Comparison of ENCODE assay signal across 14 mouse cellular contexts in the genomic region with DNA sequence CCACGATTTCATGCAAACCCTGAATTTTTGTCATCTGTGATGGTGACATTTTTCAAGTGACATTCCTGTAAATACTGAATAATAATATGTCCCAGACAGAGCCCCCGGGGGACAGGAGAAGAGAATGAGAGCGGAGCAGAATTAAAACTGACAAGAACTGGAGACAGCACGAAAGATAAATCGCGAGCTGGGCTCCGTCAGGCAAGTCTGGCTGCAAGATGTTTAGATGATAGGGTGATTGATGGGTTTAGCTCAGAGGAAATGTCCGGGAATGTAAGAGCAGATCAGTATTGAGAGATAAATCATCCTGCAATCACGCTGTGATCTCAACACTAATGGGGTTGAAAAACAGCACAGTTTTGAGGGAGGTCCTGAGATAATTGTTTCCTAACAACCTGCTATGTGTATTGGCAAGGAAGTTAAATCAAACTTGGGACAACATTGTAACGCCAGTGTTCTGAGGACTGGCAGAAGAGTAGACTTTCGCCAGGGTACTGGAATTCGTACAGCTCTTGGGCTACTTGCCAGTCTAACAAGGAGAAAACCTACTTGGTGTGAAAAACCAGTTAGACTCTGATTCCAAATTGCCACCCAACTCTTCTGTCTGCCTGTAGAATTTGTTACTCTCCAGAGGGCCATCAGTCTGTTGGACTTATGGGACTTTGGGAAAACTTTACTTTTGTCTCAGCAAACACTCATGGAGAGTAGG.
DNase-seq lines count a peak whose midpoint lies in the region; ATAC-seq and TF ChIP-seq lines count a peak whose summit lies in the region.
"Had no signal": no experiment of that assay in that cellular context is flagged by ENCODE, and none has a peak within 500 bp of the region (broad histone marks: within the 10 kb centered on the region; RNA-seq: fewer than 3 reads in every experiment).

No protein-coding gene starts in this region.

- WGBS in liver, adult 2 months = 56% methylated on average over 12 of the region's 12 CpGs
- WGBS in hindbrain, embryonic 15.5 days = 42% methylated on average over 12 of the region's 12 CpGs
- 45% methylated on average over 12 of the region's 12 CpGs for WGBS in neural tube, embryonic 11.5 days
- WGBS in forebrain, embryonic 11.5 days = 88% methylated on average over 12 of the region's 12 CpGs

- no peak overlapping the region for H3K27ac ChIP-seq in liver, adult 2 months (replicated peaks; ENCODE audit: insufficient read depth, low read depth, low read length)
- H3K27ac ChIP-seq in hindbrain, embryonic 15.5 days (replicated peaks) = no peak overlapping the region
- H3K27ac ChIP-seq in neural tube, embryonic 11.5 days (ENCODE audit: low read depth, low read length) = no peak overlapping the region
- H3K27ac ChIP-seq in forebrain, embryonic 11.5 days (ENCODE audit: low read depth, low read length) = no peak overlapping the region
- H3K27ac ChIP-seq: gastrocnemius, adult 2 months; left cerebral cortex, adult 2 months; liver, embryonic 15.5 days had no signal

- no peak overlapping the region for H3K4me2 ChIP-seq in hindbrain, embryonic 15.5 days
- no peak overlapping the region for H3K4me2 ChIP-seq in neural tube, embryonic 11.5 days (ENCODE audit: low read depth)
- no peak overlapping the region for H3K4me2 ChIP-seq in forebrain, embryonic 11.5 days (ENCODE audit: low read depth, low read length, severe bottlenecking)
- H3K4me2 ChIP-seq: liver, embryonic 15.5 days had no signal

- no peaks in the 10 kb centered on the region for H3K9me3 ChIP-seq in hindbrain, embryonic 15.5 days
- no peaks in the 10 kb centered on the region for H3K9me3 ChIP-seq in neural tube, embryonic 11.5 days (ENCODE audit: control insufficient read depth, low read length)
- no peaks in the 10 kb centered on the region for H3K9me3 ChIP-seq in forebrain, embryonic 11.5 days (ENCODE audit: control insufficient read depth, low read length)
- H3K9me3 ChIP-seq: liver, embryonic 15.5 days; megakaryocyte, embryonic 14.5 days had no signal

- no peaks in the 10 kb centered on the region for H3K4me1 ChIP-seq in liver, adult 2 months (ENCODE audit: control insufficient read depth, insufficient read depth, low read length)
- no peaks in the 10 kb centered on the region for H3K4me1 ChIP-seq in hindbrain, embryonic 15.5 days (replicated peaks)
- H3K4me1 ChIP-seq in neural tube, embryonic 11.5 days (ENCODE audit: control insufficient read depth, insufficient read depth, low read length) = no peaks in the 10 kb centered on the region
- 0 out of 2 replicates have a peak, but pooled peaks cover 2% of the 10 kb centered on the region for H3K4me1 ChIP-seq in forebrain, embryonic 11.5 days (replicated peaks; ENCODE audit: control insufficient read depth, insufficient read depth, low read length)
- H3K4me1 ChIP-seq: liver, embryonic 15.5 days; megakaryocyte, embryonic 14.5 days had no signal

- no peak overlapping the region for H3K4me3 ChIP-seq in liver, adult 2 months (ENCODE audit: insufficient read depth, low read depth, low read length)
- H3K4me3 ChIP-seq in hindbrain, embryonic 15.5 days = no peak overlapping the region
- H3K4me3 ChIP-seq in neural tube, embryonic 11.5 days (ENCODE audit: low read depth, low read length) = no peak overlapping the region
- no peak overlapping the region for H3K4me3 ChIP-seq in forebrain, embryonic 11.5 days (ENCODE audit: low read depth, low read length)
- H3K4me3 ChIP-seq: gastrocnemius, adult 2 months; left cerebral cortex, adult 2 months; liver, embryonic 15.5 days; megakaryocyte, embryonic 14.5 days had no signal

- peak; percentile 51; the same call in 1 of the 2 replicates for ATAC-seq in hindbrain, embryonic 15.5 days (ENCODE audit: low FRiP score, low read depth)
- ATAC-seq in neural tube, embryonic 11.5 days (ENCODE audit: insufficient read depth, low FRiP score, low TSS enrichment) = no peak
- ATAC-seq in forebrain, embryonic 11.5 days (replicated peaks; ENCODE audit: low FRiP score) = no peak

- no peaks in the 10 kb centered on the region for H3K79me2 ChIP-seq in liver, adult 2 months (ENCODE audit: control insufficient read depth, insufficient read depth, low read length)

- H3K36me3 ChIP-seq in liver, adult 2 months (ENCODE audit: control insufficient read depth, insufficient read depth, low read length) = no peaks in the 10 kb centered on the region
- H3K36me3 ChIP-seq in hindbrain, embryonic 15.5 days = no peaks in the 10 kb centered on the region
- no peaks in the 10 kb centered on the region for H3K36me3 ChIP-seq in neural tube, embryonic 11.5 days (ENCODE audit: control insufficient read depth, insufficient read depth, low read length)
- no peaks in the 10 kb centered on the region for H3K36me3 ChIP-seq in forebrain, embryonic 11.5 days (ENCODE audit: control insufficient read depth, insufficient read depth, low read length)
- H3K36me3 ChIP-seq: liver, embryonic 15.5 days had no signal

- TF ChIP-seq CTCF in liver, adult 2 months (IDR thresholded peaks at IDR 0.05; ENCODE audit: low read depth, low read length) = no peak

- no peak overlapping the region for H3K9ac ChIP-seq in liver, adult 2 months (ENCODE audit: low read depth, low read length)
- no peak overlapping the region for H3K9ac ChIP-seq in hindbrain, embryonic 15.5 days
- H3K9ac ChIP-seq in neural tube, embryonic 11.5 days (ENCODE audit: low read length) = no peak overlapping the region
- no peak overlapping the region for H3K9ac ChIP-seq in forebrain, embryonic 11.5 days (ENCODE audit: low read length)
- H3K9ac ChIP-seq: liver, embryonic 15.5 days had no signal

- peak; percentile 6 for DNase-seq in adrenal gland, postnatal 10 days
- no peak for DNase-seq in adrenal gland, adult 8-10 months
- peak; percentile 0 for DNase-seq in liver, adult 2 months (ENCODE audit: extremely low read depth, low read depth, low spot score)
- DNase-seq in liver = no peak
- peak; percentile 17 for DNase-seq in neural tube, embryonic 11.5 days (ENCODE audit: low spot score)
- no peak for DNase-seq in forebrain, embryonic 11.5 days (ENCODE audit: low spot score)
- DNase-seq in cerebellum, postnatal 4 days (ENCODE audit: low spot score in 2 of 2) = no peak
- DNase-seq: gastrocnemius, adult 2 months; spleen, adult 18-20 months; thymus, adult 2 months had no signal

- no peak for TF ChIP-seq POLR2A in liver, adult 2 months (IDR thresholded peaks at IDR 0.05; ENCODE audit: extremely low read depth, insufficient read depth, low read length)

- H3K27me3 ChIP-seq in liver, adult 2 months (ENCODE audit: control insufficient read depth, insufficient read depth, low read length) = 0 out of 2 replicates have a peak, but pooled peaks cover 2% of the 10 kb centered on the region
- H3K27me3 ChIP-seq in hindbrain, embryonic 15.5 days = no peaks in the 10 kb centered on the region
- no peaks in the 10 kb centered on the region for H3K27me3 ChIP-seq in neural tube, embryonic 11.5 days (ENCODE audit: control insufficient read depth, insufficient read depth, low read length)
- no peaks in the 10 kb centered on the region for H3K27me3 ChIP-seq in forebrain, embryonic 11.5 days (ENCODE audit: control insufficient read depth, insufficient read depth, low read length)
- H3K27me3 ChIP-seq: liver, embryonic 15.5 days; megakaryocyte, embryonic 14.5 days had no signal

Comparison
In these comparisons a context has a peak if more than half of its experiments do, and no peak if none do; other contexts are left out.
1. DNase-seq: peak in adrenal gland, postnatal 10 days (single experiment), liver, adult 2 months (single experiment) and neural tube, embryonic 11.5 days (single experiment); none in adrenal gland, adult 8-10 months (single experiment), liver (single experiment), forebrain, embryonic 11.5 days (single experiment) and cerebellum, postnatal 4 days (0 of 2).